Mouse (Mus musculus) forebrain, embryonic 11.5 days (tissue): ENCODE data around the gene Jade1. TPM values are rescaled to one million over a fixed set of nuclear protein-coding genes. Genes with fewer than 3 reads are reported as not detected.

Experiments
- ATAC-seq: fragments of 200-750 bp; cut with Nextera tagmentation; replicated peaks from 2 replicates; pipeline ENCODE4 v1.8.0; 2017; ENCODE audit warnings: moderate TSS enrichment; ENCODE audit not compliant: low FRiP score
- DNase-seq: peaks from one replicate; pipeline ENCODE4 v3.0.0-alpha.2; 2017; ENCODE audit warnings: low spot score
- H3K27ac ChIP-seq: fragments of 300-500 bp; sonication (generic); 2 replicates; pipeline ENCODE4 v1.5.1; 2014; ENCODE audit warnings: low read depth, low read length
- H3K27me3 ChIP-seq: fragments of 300-500 bp; sonication (generic); 2 replicates; pipeline ENCODE4 v1.6.1; 2014; ENCODE audit warnings: mild to moderate bottlenecking, low read length, mixed read lengths; ENCODE audit not compliant: control insufficient read depth, insufficient read depth
- H3K36me3 ChIP-seq: fragments of 300-500 bp; sonication (generic); 2 replicates; pipeline ENCODE4 v1.6.1; 2014; ENCODE audit warnings: mild to moderate bottlenecking, low read length, moderate library complexity, mixed read lengths; ENCODE audit not compliant: control insufficient read depth, insufficient read depth
- H3K4me1 ChIP-seq: fragments of 300-500 bp; sonication (generic); replicated peaks from 2 replicates; pipeline ENCODE4 v1.6.1; 2014; ENCODE audit warnings: low read length, mixed read lengths; ENCODE audit not compliant: control insufficient read depth, insufficient read depth
- H3K4me2 ChIP-seq: fragments of 300-500 bp; sonication (generic); 2 replicates; pipeline ENCODE4 v1.6.1; 2014; ENCODE audit warnings: low read depth, mild to moderate bottlenecking, low read length, moderate library complexity, mixed read lengths; ENCODE audit not compliant: severe bottlenecking
- H3K4me3 ChIP-seq: fragments of 300-500 bp; sonication (generic); 2 replicates; pipeline ENCODE4 v1.5.1; 2014; ENCODE audit warnings: low read depth, low read length
- H3K9ac ChIP-seq: fragments of 300-500 bp; sonication (generic); 2 replicates; pipeline ENCODE4 v1.6.1; 2014; ENCODE audit warnings: low read length
- H3K9me3 ChIP-seq: fragments of 300-500 bp; sonication (generic); 2 replicates; pipeline ENCODE4 v1.6.1; 2016; ENCODE audit warnings: low read length, mixed read lengths; ENCODE audit not compliant: control insufficient read depth
- WGBS: fragments of 180-500 bp; shearing (Covaris S2); extraction: QIAGEN DNeasy Blood & Tissue Kit; methylation state at CpG from one replicate; pipeline ENCODE4 v1.1.7; 2014; 5-methylcytosine and 5-hydroxymethylcytosine counted together
- polyA plus RNA-seq: library from polyadenylated mRNA; unstranded; fragments of >200 nt; fragmentation: Nextera tagmentation; extraction: Ambion mirVana; gene quantifications from 2 replicates; pipeline ENCODE4 v1.2.1, GENCODE M21; 2014

Gene Jade1
- polyA plus RNA-seq, 1 experiment from 2014 or later = 22.4 TPM

DNA sequence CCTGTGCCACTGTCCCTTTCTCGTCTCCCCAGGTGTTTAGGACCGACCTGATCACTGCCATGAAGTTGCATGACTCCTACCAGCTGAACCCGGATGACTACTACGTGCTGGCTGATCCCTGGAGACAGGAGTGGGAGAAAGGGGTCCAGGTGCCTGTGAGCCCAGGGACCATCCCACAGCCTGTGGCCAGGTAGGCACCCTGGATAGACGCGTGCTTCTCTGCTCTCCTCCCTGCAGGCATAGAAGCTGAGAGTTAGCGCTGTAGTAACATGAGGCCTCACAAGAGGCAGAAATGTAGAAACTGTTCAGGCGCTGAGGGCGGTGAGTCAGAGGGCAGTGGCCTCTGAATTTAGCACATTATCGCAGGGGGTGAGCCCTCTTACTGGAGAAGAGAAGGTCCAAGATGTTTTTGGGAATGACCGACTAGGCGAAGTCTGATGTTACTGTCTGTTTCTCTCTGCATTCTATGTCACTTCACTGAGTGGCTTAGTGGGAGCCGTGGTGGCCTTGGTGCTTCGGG, 36.2 kb downstream of the Jade1 start:
- Histone ChIP-seq H3K4me3 (no peak overlapping the region), H3K9me3 (no peaks in the 10 kb centered on the region), H3K36me3 (no peaks in the 10 kb centered on the region; the same call in 1 of the 2 replicates), H3K27me3 (no peaks in the 10 kb centered on the region), H3K9ac (no peak overlapping the region), H3K4me1 (no peaks in the 10 kb centered on the region), H3K4me2 (no peak overlapping the region), H3K27ac (no peak overlapping the region)
- 93% methylated on average over 14 of the region's 14 CpGs for WGBS
- DNase-seq = no peak
- ATAC-seq = no peak

DNA sequence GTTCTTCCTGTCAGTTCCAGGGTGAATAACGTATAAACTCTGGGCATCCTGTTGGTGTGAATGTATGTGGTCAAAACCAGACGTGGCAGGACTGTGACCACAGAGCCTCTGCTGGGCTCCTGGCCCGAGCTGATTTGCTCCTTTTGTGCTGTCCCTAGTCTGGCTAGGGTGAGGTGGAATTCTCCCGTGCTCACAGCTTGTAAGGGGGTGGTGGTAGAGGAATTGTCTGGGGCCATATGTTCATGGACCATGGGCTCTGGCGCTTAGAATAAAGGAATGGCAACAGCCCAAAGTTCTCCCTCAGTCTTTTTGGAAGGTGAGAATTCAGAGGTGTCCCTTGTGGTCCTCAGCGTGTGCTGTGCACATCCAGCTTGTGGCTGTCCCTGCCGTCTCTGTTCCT, 37.3 kb downstream of the Jade1 start:
- Histone ChIP-seq H3K27me3 (no peaks in the 10 kb centered on the region), H3K36me3 (no peaks in the 10 kb centered on the region; the same call in 1 of the 2 replicates), H3K9me3 (no peaks in the 10 kb centered on the region), H3K27ac (no peak overlapping the region), H3K4me2 (no peak overlapping the region), H3K4me3 (no peak overlapping the region), H3K9ac (no peak overlapping the region), H3K4me1 (no peaks in the 10 kb centered on the region)
- DNase-seq (no peak), ATAC-seq (no peak)
- WGBS = 88% methylated on average over 7 of the region's 7 CpGs

DNA sequence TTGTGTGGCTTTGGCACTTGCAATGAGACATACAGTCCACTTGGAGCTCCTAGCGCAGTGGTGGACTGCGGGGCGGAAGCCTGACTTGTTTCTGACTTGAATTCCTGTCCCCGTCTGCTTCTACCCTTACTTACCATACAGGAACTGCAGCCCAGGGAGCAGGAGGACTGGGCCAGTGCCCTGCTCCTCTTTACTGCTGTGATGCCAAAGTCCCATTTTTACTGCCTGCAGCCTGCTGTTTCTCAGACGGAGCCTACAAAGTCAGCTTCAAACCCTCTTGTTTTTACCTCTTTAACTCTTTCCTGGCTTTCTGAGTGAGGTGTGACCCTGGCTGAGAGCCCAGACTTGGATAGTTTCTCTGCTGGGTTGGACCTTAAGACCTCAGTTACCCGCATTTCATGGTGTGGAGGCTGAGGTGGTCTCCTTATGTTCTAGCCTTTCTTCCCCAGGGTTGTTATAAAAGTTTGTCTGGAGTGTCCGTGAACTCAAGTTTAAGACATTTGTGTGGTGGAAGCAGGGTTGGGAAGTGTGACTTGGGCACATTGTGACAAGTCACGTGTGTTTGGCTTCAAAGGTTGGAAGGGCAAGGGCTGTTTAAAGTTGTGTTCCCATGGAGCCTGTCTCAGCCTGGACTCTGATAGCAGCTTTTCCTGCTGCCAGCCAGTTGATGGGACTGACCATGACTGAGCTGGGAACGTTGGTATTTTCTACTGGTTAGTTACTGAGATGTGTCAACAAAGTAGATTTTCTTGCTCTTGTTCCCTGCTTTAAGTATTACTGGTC, 38.8 kb downstream of the Jade1 start:
- DNase-seq (no peak), ATAC-seq (no peak)
- Histone ChIP-seq H3K27ac (no peak overlapping the region), H3K9ac (no peak overlapping the region), H3K27me3 (no peaks in the 10 kb centered on the region), H3K36me3 (no peaks in the 10 kb centered on the region; the same call in 1 of the 2 replicates), H3K4me1 (no peaks in the 10 kb centered on the region), H3K4me3 (no peak overlapping the region), H3K4me2 (no peak overlapping the region), H3K9me3 (no peaks in the 10 kb centered on the region)
- WGBS = 89% methylated on average over 9 of the region's 9 CpGs

DNA sequence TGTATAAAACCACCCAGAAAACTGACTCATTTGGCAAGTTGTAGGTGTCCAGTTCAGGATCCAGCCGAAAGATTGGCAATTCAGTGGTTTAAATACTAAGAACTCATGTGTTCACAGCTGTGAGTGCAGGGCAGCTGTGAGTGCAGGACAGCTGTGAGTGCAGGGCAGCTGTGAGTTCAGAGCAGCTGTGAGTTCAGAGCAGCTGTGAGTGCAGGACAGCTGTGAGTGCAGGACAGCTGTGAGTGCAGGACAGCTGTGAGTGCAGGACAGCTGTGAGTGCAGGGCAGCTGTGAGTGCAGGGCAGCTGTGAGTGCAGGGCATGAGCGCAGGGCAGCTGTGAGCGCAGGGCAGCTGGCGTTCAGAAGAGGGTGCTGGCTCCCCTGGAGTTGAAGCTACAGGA, 39.5 kb downstream of the Jade1 start:
- no peak for DNase-seq
- WGBS = 94% methylated on average over 4 of the region's 4 CpGs

DNA sequence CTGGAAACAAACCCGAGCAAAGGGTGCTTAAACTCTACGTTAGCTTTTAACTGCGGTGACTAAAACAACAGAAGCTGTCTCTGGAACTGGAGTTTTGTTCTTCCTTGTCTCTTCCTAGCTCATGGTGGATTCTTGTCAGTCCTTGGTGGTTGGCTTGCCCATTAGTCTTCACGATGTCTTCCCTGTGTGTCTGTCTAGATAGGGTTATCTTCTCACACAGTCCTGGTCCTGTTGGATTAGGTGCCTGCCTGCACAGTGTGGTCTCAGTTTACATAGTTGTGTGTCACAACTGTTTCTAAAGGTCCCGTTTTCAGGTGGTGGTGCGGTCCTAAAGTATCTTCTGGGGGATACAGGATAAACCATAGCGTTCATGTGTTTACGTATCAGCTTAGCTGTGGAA, 41.5 kb downstream of the Jade1 start:
- WGBS = 90% methylated on average over 8 of the region's 8 CpGs
- no peak overlapping the region for H3K9ac ChIP-seq
- no peaks in the 10 kb centered on the region for H3K9me3 ChIP-seq
- no peak overlapping the region for H3K27ac ChIP-seq
- H3K36me3 ChIP-seq = no peaks in the 10 kb centered on the region; the same call in 1 of the 2 replicates
- no peak for ATAC-seq
- H3K4me1 ChIP-seq = no peaks in the 10 kb centered on the region
- H3K4me3 ChIP-seq = no peak overlapping the region
- no peak overlapping the region for H3K4me2 ChIP-seq
- H3K27me3 ChIP-seq = no peaks in the 10 kb centered on the region
- no peak for DNase-seq

More for the DNA sequence above, 39.5 kb downstream of the Jade1 start:
- H3K27ac ChIP-seq = no peak overlapping the region
- no peaks in the 10 kb centered on the region for H3K9me3 ChIP-seq
- no peaks in the 10 kb centered on the region for H3K4me1 ChIP-seq
- H3K27me3 ChIP-seq = no peaks in the 10 kb centered on the region
- no peak overlapping the region for H3K9ac ChIP-seq
- ATAC-seq = no peak
- H3K36me3 ChIP-seq = no peaks in the 10 kb centered on the region; the same call in 1 of the 2 replicates
- H3K4me3 ChIP-seq = no peak overlapping the region
- no peak overlapping the region for H3K4me2 ChIP-seq

DNA sequence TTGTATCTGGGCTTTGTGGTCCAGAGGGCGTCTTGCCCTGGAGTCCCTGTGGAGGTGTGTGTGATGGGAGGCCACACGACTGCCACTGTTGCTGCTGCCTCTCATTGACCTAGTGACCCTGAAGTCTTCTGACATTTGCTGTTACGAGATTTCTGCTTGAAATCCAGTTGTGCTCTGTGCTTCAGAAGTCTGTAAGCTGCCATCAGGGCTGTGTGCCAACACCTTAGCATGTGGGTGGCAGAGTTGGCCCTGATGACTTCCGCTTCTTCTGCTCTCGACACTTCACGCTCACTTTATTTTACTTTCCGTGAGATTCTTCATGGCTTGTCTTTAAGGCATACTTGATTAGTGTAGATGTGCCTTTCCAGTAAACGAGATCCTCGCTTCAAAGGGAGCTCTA, 42.9 kb downstream of the Jade1 start:
- ATAC-seq (no peak), DNase-seq (no peak)
- Histone ChIP-seq H3K9me3 (no peaks in the 10 kb centered on the region), H3K4me2 (no peak overlapping the region), H3K27me3 (no peaks in the 10 kb centered on the region), H3K27ac (no peak overlapping the region), H3K36me3 (no peaks in the 10 kb centered on the region; the same call in 1 of the 2 replicates), H3K4me3 (no peak overlapping the region), H3K4me1 (peaks cover 4% of the 10 kb centered on the region; the same call in 1 of the 2 replicates), H3K9ac (no peak overlapping the region)
- WGBS = 84% methylated on average over 9 of the region's 9 CpGs

DNA sequence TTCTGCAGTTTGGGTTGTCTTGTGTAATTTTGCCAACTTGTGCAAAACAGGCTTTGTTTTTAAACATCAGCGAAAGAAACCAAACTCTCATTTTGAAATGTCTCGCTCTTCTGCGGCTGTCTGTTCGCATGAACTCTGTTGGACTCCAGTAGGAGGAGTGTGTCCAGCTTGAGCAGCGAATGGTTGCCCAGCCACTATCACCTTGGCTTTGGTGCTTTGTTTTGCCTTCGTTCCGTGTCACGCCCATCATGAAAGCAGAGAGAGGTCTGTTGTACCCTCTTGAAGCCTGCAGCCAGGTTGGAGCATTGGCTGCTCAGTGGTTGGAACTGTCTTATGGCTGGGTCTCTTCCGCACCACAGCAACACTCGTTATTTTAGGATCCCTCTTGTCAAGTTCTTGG, 43.7 kb downstream of the Jade1 start:
- no peak overlapping the region for H3K4me3 ChIP-seq
- H3K9ac ChIP-seq = no peak overlapping the region
- no peak overlapping the region for H3K4me2 ChIP-seq
- ATAC-seq = no peak
- no peaks in the 10 kb centered on the region; the same call in 1 of the 2 replicates for H3K36me3 ChIP-seq
- H3K9me3 ChIP-seq = no peaks in the 10 kb centered on the region
- no peak for DNase-seq
- 90% methylated on average over 10 of the region's 10 CpGs for WGBS
- no peak overlapping the region for H3K27ac ChIP-seq
- peaks cover 11% of the 10 kb centered on the region; the same call in 1 of the 2 replicates for H3K4me1 ChIP-seq
- no peaks in the 10 kb centered on the region for H3K27me3 ChIP-seq

DNA sequence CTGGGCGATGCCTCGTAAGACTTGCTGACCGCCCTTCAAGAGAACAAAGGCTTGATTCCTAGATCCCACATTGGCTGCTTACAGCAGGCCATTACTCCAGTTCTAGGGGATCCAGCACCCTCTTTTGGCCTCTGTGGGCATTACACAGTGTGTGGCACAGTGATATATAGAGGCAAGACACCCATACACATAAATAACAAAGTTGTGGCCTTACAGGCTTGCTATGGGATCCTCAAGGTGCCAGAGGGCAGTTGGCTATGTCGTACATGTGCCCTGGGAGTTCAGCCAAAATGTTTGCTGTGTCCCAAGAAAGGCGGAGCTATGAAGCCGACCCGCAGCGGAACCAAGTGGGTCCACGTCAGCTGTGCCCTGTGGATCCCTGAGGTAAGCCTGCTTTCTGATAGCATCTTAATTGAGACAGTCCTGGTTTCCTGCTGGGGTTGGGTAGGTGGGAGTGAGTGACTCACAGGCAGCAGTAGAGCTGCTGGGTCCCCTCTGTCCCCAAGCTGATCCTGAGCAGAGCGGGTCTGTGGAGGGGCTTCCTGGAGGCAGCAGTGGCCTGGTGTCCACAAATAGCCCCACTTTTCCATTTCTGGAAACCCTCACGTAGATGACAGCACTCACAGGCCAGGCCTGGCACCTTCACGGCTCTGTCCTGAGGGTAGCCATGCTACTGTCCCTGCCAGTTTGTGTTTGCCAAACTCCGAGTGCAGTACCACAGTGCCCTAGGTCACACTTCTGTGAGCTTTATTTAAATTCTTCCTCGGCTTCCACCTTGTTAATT, 44.5 kb downstream of the Jade1 start:
- ATAC-seq = peak; percentile 54
- 81% methylated on average over 14 of the region's 14 CpGs for WGBS
- H3K27ac ChIP-seq = no peak overlapping the region
- H3K4me3 ChIP-seq = no peak overlapping the region
- H3K36me3 ChIP-seq = peaks cover 3% of the 10 kb centered on the region; the same call in 1 of the 2 replicates
- H3K4me1 ChIP-seq = peaks cover 11% of the 10 kb centered on the region; the same call in 1 of the 2 replicates
- H3K4me2 ChIP-seq = no peak overlapping the region
- H3K9ac ChIP-seq = no peak overlapping the region
- DNase-seq = peak; percentile 71
- no peaks in the 10 kb centered on the region for H3K27me3 ChIP-seq
- H3K9me3 ChIP-seq = no peaks in the 10 kb centered on the region
